Mouse (Mus musculus) left cerebral cortex, adult 11 months (tissue): ENCODE measurements around the gene Grb2.

Source experiments
- DNase-seq: peaks from one replicate; pipeline ENCODE4 v3.0.0; 2022; ENCODE audit warnings: low spot score

The Grb2 gene

DNA sequence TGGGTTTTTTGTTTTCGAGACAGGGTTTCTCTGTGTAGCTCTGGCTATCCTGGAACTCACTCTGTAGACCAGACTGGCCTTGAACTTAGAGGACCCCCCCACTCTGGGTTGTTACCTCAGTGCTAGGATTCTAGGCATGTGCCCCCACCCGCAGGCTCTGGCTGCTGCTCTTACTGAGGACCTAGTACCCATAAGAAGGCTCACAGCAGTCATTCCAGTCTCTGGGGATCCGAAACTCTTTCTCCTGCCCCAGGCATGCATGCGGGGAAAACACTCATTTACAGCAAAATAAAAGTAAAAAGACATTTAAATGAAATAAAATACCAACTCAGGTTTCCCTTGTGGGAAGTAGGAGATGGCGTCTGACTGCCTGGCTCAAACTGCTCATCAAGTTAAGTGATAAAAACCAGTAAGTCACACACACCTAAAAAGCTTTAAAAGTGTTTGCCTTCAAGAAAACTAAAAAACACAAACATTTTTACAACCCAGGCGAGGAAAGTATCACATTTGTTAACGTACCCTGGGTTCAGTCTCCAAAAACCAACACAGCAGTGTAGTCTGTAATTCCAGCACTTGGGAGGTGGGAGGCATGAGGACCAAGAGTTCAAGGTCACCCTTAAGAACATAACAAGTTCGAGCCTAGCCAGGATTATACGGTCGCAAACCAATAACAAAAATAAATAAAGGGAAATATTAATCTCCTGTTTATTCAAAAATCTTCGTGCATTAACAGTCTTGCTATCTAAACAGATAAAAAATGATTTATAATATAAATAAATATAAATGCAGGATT lies 81.4 kb downstream of the Grb2 start:
- no peak for DNase-seq

DNA sequence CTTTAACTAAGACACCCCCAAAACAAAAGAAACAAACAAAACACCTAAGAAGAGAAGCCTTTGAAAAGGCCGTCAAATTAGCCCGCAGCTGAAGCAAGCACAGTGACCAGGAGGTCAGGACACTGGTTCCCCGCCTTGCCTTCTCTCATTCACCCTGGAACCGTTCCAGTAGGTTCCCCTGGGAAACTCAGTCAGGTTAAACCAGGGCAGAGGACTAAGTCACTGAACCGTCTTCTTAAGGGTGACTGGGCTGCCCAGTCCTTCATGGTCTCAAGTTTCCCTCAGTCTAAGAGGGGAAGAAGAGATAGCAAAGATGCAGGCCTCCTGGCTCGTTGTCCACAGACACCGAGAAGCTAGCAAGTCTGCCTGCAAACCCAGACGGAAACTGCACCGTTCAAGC lies 82.5 kb downstream of the Grb2 start:
- no peak for DNase-seq

DNA sequence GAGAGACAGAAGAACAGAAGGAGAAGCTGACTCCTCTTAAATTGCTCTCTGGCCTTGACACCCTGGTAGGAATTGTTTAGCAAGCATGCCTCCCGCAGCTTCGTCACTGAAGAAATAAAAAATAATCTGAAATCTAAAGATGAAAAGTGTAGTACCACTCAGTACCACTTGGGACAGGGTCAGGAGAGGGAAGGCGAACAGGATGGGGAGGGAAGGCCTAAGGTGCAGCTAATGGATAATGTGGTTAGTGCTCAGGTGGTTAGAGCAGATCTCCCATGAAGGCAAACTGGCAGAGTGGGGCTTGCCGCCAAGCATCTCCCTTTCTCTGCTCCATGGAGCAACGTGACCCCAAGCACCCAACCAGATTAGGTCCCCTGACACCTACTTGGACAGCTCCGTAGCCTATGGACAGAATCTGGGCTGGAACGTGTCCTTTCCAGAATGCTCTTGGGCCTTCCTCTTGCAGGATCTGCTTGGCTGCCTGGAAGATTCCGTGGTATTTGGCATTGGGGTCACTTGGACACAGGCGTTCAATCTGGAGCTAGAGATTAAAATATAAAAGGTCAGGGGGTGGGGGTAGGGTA lies 84.8 kb downstream of the Grb2 start:
- no peak for DNase-seq

DNA sequence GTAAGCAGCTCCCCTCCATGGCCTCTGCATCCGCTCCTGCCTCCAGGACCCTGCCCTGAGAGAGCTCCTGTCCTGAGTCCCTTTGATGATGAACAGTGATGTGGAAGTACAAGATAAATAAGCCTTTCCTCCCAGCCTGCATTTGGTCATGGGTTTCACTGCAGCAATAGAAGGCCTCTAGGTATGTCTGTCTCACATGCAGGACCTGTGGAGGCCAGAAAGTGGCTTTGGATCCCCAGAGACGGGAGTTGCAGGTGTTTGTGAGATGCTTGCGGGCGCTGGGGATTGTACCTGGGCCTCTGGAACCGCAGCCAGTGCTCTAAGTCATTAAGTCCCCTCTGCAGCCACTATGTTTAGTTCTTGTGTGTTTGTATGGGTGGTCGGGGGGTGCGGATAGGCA lies 88.4 kb downstream of the Grb2 start:
- no peak for DNase-seq

DNA sequence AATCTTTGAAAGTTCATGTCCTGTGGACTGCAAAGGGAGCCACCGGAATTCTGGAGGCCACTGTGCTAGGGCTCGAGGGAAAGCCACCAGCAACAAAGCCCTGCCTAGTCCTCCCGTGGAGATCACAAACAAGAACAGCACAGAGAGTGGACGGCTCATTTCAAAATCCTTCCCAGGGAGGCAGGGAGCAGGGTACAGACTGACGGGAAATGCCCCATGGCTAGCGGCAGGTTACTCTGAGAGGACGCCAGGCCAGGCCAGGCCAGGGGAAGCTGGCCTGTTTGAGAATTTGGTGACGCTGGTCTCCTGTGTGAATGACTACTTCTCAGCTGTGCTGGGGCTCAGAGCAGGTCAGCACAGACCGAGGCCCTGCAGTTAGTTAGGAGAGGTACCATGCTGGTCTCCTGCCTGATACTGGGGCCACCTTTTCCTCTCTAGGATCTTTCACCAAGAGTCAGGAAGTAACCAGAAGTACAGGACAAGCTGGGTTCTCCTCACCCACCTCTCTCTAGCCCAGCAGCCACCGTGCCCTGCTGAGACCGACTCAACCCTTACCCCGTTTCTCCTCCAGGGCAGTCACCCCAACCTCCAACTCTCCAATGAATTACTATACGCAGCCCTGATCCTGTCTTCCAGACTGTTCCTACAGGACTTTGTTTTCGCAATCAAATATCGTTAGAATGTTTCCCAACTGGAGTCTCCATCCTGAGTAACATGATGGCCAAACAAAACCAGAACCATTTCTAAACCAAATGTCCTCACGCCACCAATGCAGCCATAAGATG lies 89.5 kb downstream of the Grb2 start:
- no peak for DNase-seq

DNA sequence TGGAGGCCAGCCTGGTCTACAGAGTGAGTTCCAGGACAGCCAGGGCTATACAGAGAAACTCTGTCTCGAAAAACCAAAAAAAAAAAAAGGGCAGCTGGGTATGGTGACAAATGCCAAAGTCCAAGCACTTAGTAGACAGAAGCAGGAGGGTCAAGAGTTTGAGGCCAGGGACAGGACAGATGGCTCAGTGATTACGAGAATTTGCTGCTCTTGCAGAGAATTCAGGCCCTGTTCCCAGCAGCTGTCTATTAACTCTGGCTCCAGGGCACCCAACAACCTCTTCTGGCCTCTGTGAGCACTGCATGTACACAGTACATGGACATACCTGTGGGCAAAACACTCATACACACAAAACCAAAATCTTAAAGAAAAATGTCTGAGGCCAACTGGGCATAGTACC lies 90.4 kb downstream of the Grb2 start:
- DNase-seq = no peak

DNA sequence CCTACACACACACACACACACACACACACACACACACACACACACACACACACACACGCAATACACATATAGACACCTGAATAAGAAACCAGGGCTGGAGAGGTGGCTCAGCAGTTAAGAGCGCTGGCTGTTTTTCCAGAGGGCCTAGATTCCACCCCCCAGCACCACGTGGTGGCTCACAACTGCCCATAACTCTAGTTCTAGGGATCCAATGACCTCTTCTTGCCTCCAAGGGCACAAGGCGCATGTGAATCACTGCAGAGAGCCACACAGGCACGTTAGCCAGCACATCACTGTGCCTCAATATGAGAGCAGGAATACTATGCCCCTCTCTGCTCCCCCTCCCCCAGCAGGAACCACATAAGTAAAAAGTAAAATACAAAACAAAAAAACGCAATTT lies 91.5 kb downstream of the Grb2 start:
- no peak for DNase-seq

DNA sequence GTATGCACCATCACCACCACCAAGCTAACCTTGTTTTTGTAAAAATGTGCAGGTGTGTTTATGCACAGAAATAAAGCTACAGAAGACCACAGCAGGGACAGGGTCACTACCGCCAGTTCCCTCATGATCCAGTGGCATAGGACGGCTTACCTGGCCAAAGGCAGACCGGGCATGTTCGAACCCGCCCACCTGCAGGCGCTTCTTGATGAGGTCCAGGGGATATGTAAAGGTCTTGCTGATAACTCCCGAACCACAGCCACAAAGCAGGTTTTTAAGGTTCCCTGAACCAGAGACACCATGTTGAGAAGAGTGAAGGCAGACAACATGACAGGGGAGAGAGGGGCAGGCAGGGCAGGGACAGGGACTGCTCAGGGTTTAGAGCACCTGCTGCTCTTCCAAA lies 92.0 kb downstream of the Grb2 start:
- DNase-seq = no peak

DNA sequence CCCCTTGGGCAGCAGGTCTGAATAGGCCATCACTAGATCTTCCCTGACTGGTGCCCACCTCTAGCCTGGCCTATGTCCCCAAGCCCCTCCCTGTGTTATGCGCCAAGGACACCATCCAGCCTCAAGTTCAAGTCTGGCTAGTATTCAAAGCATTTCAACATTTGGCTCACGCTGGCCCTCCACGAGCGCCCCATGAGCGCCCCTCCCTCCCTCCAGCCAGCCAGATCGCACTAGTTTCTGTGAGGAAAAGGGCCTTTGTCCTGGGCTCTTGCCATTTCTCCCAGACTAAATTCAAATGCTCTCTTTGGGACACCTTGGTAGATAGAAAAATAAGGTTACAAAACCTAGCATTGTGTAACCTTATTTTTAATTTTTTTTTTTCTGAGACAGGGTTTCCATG lies 92.5 kb downstream of the Grb2 start:
- DNase-seq = no peak

DNA sequence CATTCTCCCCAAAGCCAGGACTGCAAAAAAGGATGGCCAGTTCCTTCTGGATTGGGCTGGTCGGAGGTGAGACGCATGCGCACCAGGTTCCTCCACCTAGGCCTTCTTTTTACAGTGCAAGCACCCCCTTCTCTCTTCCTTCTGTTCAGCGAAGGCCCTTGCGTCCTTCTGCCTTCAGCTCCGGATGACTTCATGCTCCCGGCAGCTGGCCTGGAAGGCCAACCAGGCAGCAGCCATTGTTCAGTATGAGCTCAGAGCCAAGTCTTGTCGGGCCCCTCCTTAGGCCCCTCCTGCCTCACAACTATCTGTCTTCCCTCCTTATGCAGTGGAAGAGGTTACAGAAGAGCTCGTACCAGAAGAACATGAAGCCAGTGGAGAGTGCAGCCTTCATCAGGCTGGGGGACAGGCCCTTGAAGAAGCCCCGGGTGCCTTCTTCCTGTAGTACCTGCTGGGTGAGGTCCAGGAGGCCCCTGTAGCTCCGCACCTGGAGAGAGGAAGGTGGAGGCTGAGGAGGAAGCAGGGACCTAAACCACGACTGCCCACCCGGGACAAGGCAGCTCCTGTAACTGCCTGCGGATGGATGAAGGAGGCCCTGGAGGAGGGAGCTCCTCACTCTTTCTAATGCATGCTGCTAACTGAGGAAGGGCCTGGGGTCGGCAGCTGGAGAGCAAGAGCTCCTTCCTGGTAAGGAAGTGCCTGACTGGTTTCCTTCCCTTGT lies 93.1 kb downstream of the Grb2 start:
- no peak for DNase-seq

DNA sequence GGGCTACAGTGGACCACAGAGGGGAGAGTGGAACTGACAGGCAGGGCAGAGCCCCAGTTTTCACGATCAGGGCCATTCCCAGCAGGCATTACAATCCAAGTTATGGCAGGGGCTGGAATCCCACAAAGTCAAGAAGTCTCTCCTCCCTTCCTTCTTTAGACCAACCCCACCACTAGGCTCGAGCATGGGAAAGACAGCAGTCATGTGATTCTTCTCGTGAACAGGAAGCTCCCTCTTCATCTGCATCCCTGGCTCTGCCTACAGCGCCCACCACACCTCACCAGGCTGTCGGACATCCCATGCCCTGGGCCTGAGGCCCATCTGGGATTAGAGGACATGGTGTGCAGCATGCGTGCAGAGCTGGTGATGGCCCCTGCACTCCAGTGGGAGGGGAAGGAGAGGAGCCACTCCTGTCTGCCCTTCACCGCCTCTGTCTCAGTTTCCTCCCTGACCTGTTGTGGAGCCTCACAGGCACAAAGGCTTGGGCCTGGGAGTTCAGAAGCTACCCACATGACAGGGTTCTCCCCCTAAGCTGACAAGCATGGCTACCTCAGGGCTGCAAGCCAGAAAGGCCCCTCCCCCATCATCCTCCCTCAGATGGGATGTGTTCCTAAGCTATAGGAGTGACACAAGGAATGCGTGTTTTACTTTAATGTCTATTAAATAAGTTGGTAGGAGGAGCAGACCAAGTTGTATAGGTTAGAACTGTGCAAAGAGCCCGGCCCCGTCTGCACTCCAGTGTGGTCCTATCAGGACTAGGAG lies 93.9 kb downstream of the Grb2 start:
- DNase-seq = no peak

DNA sequence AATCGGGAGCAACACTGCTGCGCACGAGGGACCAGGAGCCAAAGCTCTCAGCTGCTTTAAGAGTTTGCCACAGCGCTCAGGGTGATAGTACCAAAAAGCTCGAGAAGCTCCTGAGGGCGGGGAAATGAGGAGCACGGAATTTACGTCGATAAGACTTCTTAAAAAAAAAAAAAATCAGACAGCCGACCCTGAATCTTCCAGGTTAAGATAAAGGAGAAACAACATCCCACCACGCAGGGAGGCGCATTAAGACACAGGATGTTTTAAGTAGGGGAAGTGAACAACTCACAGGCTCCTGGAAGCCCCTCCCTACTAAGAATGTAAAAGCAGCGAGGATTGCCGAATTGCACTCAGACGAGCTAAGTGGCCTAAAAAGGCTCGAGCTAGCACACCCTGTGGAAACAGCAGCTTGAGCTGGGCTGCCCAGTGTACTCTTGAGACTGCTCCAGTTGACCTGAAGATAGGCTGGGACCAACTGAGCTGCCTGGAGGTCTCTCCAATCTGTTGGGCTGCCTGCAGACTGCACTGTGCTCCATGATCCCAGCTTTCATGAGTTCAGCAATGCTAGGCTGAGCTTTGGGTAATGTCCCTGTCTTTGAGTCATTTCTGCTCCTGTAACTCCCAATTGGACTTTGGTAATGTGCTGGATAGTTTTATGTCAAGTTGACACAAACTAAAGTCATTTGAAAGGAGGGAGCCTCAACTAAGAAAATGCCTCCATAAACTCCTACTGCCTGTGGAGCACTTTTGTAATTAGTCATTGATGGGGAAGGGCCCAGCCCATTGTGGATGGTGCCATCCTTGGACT lies 95.1 kb downstream of the Grb2 start:
- no peak for DNase-seq

DNA sequence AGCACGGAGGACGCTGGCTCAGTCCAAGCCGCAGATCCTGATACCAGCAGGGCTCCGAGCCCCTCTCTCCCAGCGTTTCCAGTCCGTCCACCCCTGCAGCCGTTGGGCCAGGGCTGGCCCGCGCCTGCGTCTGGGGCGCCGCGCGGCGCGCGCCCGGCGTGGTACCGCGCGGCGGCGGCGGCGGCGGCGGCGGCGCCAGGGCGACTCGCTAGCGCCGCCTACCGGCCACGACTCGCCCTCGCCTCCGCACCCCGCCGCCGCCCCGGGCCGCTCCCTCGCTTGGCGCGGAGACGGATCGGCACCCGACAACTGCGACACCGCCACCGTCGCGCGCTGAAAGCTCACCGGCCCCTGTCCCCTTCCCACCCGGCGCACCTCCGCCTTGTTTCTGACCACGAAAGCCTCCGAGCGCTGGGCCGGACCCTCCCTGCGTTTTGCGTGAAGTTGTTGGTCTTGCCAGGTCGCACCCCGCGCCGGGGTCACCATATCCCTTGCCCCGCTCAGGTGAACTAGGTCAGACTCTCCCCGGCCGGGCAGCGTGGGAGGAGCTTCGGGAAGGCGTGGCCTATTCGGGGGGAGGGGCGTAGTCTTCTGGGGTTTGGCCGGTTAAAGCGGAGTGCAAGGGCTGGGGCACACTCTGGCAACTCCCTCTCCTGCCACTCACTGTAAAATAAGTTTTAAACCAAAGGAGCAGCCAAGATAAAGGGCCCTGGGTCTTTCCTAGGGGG lies 95.8 kb downstream of the Grb2 start, which contains the start of gene Mif4gd:
TSS of gene Mif4gd (minus strand) at position 560 of the 728 bp plus-strand sequence.
- DNase-seq = peak; percentile 67

DNA sequence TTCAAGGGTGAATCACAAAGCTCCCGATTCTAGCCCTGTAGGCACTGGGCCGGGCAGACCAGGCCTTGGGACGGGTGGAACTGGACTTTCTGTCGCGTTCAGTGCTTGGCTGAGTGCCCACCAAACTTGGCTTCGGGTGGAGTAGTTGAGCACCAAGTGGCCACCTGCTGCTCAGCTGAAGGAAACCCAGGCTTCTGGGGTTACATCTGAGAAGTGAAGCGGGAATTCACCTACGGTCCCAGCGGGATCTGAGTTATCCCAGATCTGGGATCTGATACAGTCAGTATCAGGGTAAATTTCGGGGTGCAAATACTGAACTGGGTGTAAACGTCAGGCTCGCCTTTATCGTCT lies 96.4 kb downstream of the Grb2 start:
- DNase-seq = no peak

DNA sequence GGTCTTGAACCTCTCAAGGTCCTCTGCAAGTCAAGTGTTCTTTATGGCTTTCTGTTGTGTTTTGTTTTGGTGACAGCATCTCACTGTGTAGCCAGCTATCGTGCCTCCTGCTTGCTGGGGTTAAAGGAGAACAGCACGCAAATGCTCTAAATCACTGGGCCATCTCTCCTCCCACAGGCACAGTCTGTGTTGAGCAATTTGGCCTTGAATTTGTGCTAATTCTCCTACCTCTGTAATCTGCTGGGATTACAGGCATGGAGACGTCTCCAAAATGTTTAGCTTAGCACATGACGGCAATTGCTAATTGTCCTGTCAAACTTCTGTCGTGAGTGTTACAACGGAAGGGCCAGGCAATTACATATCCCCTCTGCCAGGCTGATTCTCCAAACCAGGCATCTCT lies 97.2 kb downstream of the Grb2 start:
- DNase-seq = no peak

DNA sequence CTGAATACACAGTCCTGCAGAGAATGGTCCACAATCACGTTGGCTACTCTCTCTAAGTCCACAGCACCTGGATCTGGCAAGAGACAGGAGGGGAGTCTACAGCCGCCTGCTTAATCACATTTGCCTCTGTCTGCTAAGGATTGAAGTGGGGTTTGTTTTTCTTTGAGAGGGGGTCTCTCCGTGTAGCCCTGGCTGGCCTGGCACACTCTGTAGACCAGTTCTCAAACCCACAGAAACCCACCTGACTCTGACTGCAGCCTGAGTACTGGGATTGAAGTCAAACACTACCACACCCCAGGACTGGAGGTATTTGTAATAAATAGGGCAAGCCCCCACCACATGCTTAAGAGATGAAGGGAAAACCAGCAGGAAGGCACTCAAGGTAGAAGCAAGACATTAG lies 98.8 kb downstream of the Grb2 start:
- DNase-seq = no peak

DNA sequence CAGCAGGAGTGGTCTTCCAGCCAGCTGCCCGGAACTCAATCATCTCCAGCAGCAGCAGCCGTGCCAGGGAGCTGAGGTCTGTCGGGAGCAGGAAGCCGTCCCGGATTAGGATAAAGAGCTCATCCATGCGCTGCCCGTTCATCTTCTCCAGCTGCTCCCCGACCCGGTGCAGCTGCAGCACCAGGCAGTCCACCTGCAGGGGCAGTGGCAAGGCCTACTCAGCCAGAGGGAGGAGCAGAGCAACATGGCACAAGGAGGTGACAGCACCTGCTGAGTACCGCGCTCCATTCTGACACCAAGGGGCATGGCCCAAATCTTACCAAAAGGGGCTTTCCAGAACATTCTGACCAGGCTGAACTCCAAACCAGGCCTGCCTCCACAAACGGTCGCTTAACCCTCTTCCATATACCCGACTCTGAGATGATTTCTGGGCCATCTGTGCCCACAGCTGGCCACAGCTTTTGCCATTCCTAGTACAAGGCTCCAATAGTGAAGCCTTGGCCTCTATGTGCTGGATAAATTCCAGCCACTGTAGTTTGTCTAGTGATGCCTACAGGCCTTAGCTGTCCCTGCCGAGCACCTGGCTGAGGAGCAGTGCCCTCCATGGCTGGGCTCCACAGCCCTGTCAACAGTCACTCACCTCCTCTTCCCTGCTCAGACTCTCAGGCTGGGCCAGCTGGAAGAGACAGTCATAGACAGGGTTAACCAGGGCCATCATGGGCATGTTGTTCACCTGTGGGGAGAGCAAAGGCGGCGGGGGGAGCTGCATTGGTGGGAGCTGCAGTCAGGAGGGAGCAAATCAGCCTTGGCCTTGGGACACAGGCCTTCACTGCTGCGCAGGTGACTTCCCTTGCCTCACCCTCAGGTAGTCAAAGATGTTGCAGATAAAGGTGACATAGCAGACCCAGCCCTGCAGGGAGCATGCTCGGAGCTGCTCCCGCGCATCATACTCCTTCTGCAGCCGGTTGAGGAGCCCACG lies 99.7 kb downstream of the Grb2 start:
- no peak for DNase-seq

DNA sequence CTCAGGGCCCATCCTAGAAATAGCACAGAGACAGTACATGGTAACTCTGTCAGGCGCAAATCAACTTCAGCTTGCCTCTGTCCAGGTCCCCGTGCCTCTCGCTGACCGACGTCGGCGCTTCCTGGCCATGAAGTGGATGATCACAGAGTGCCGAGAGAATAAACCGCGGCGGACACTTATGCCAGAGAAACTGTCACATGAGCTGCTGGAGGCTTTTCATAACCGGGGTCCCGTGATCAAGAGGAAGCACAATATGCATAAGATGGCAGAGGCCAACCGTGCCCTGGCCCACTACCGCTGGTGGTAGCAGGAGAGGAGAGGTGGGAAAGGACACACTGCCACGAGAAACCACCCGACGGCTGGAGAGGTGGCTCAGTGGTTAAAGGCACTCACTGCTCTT lies 101.7 kb downstream of the Grb2 start:
- DNase-seq = no peak

DNA sequence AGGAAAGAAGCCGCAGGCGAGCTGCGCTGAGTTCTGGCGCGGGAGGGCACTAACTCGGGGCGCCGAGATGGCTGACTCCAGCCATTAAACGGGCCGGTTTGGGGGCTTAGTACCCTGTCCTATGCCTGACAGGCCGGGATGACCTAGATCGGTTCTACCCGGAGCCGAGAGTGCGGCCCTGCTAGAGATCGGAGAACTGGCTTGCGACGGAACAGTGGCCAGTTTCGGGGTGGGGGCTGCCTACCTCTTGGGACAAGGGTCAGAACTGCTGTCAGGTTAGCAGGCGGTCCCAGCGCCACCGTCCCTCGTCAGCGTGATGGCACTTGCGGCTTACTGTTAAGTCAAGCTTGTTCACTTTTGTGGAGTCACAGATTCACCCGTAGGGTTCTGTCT lies 104.1 kb downstream of the Grb2 start:
- no peak for DNase-seq
